Mouse (Mus musculus) layer of hippocampus, postnatal 10 days (tissue): ENCODE measurements around the gene Sim2. TPM values are rescaled to one million over a fixed set of nuclear protein-coding genes. Genes with fewer than 3 reads are reported as not detected.

Source experiments
- DNase-seq, 2 experiments: peaks; one replicate each; pipeline ENCODE4 v3.0.0; 2021; ENCODE audit warnings: low spot score in 2 of 2
- total RNA-seq, 2 experiments: library from RNA; stranded (reverse); gene quantifications; 2 replicates each; pipeline ENCODE4 v1.2.3; 2021

Gene Sim2
- total RNA-seq, 2 experiments from 2014 or later = 0.09 to 0.65 TPM

DNA sequence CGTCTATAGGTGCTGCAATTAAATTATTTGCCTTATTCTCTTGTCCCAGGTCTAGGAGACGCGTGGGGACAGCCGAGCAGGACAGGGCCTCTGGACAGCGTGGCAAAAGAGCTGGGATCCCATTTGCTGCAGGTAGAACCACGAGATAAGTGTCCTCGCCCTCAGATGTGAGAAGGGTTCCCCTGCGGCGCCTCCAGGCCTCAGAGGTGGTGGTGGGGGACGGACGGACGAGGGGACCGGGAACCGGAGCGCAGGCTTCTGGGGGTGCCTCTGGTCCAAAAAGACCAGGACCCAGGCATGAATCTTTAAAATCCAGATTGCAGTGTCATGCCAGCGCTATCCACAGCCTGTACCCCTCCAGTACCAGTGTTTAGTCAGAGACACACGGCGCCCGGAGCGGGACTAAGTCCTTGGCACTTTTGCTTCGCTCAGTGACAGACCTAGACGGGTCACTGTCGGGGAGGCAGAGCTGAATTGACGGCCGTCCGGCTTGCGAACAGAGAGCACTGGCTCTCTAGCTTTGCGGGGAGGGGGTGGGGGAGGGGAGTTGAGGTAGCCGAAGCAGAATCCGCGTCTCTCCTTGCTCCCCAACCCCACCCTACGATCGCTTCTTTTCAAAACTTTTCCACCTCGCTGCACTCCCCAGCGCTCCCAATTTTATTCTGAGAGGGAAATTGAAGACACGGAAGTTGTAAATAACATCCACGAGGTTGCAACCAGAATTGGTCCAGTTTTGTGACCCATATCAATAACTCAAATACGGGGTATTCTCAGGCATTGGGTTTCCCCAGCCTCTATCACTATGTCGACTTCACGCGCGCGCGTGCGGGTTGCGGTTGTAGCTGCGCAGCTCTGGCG lies 9.7 kb downstream of the Sim2 start:
- no peak for DNase-seq

DNA sequence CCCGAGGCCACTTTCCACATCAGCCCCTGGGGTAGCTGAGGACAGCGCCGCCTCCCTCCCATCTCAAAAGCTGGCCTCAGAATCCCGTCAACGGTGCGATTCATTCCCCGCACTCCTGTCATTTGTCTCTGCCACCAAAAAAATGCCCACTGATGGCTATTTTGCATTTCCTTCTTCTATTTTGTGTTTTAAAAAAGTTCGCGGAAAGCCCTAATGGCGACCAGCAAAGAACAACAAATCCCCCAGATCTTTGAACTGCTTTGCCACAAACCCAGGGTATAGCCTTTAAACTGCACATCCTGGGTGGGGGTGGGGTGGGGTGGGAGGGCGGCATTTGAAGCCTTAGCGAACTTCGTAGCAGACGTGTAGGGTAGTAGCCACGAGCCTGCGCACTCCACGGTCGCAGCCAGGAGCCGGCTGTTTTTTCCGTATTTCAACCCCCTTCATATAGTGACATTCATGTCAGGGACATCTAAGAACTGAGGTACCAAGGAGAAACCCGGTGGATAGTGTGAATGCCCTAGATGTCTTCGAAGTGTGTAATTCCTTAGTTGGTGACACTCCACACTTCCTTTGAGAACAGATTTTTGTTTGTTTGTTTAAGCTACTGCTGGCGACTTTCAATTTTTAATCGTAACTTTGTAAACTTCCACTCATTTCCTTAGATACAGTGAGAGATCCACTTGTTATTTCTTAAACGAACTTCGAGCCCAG lies 10.5 kb downstream of the Sim2 start:
- no peak for DNase-seq

DNA sequence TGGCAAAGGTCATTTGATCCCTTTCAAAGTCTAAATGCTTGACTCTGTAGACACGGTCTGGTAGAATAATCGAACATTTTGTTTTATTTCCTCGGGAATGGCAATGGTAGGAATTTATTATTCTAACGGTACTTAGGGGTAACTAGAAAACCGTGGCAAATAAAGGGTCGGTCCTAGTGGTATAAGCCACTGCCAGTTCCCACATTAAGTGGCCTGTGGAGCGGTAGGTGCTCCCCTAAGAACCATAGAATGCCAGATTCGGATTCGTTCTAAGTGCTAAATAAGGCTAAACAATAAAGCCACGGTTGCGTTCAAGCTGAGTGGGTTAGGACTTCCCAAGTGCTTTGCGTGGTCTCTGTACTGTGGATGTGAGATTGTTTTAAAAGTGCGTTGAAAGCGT lies 11.7 kb downstream of the Sim2 start:
- no peak for DNase-seq

DNA sequence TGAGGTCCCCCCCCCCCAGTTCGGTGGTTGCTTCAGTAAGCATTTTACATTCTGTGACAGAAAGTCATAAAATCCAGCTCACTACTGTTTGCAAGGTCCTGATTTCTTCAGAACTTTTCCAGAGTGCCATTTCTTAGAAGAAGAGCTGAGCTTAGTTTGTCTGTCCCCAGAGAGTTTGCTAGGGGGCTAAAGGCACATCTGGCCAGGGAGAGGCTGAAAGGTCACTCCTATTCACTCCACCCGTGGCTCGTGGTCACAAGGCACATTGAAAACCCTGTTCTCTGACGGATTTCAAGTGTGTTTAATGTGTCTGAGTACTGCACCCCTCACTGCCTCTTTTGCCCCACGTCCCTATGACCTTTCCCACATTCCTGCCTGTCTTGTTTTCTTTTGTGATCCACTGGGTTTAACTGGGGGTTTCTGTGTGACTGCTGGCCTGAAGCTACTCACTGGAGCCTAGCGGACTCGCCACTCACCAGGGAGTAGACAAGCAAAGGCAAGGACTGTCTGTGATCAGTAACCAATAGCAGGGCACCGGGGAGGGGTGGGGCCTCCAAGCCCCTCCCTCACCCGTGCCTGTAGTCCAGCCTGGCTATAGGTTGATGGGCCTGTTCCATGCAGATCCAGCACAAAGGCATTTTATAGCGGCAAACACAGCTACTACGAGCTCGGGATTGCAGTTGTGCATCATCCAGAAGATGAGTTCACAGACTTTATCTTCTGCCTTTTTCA lies 13.2 kb downstream of the Sim2 start:
- DNase-seq = no peak

DNA sequence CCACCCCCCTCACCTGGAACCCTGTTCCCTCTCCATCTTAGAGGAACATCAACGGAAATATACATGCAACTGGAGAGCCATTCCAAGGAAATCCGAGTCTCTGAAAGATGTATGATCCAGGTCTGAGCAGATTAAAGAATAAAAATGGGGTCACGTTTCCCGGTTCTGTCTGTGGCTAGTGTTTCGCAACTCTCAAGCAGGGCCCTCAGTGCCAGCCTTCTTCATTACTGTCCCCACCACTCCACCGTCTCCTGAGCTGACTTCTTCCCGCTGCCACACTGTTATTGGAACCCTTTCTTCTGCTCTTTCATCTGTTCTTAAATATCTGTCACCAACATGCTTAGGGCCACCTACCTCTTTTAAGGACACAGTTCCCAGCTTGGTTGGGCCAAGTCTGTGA lies 28.4 kb downstream of the Sim2 start:
- no peak for DNase-seq

DNA sequence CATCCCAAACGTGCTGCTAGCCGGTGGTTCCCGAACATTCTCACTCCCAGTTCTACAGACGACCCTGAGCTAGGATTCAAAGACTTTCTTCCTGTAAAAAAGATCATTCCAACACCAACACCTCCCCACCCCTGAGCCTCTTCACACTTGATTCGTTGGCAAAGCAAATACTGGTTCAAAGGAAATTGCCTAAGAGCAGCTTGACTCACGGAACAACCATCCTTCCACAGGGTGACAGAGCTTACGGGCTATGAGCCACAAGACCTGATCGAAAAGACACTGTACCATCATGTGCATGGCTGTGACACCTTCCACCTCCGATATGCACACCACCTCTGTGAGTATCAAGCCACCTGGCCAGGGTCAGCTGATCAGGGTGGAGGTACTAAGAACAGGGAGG lies 30.0 kb downstream of the Sim2 start:
- no peak for DNase-seq

DNA sequence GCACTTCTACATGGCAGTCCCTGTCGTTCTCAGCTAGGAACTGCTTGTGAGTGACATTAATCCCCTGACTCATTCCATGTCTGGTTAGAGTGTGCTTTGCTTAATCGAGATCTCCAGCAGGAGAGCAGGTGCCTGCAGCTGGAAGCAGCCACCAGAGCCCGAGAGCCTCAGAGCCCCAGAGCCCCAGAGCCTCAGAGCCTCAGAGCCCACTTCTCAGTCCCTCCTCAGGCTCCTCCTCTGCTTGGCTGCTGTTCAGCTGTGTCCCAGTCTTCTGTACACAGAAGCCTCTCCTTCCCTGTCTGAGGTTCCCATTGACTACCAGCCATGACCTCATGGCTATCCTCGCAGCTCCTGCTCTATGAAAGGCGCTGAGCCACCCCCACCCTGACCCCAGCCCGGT lies 32.6 kb downstream of the Sim2 start:
- no peak for DNase-seq

DNA sequence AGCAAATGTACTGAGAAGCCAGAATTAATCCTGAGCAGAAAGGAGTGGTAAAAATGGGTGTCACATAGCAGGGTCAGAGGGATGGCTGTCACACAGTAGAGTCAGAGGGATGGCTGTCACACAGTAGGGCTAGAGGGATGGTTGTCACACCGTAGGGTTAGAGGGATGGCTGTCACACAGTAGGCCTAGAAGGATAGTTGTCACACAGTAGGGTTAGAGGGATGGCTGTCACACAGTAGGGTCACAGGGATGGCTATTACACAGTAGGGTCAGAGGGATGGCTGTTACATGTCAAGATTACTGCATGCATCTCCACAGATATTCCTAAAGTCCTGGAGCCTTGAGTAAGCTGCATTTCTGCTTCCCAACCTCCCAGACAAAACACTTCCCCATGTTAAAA lies 33.7 kb downstream of the Sim2 start:
- no peak for DNase-seq

DNA sequence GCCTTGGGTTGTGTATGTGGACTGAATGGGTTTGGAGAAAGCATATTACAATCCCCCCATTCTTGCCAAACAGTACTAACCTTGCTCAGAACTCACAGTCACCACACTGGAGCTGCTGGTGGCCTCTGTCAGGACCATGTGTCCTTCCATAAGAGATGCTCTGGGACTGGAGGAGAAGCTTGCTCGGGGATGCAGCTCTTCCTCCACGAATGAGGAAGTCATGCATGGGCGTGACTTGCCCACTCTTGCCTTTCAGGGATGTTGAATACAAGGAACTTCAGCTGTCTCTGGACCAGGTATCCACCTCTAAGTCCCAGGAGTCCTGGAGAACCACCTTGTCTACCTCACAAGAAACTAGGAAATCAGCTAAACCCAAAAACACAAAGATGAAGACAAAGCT lies 37.6 kb downstream of the Sim2 start:
- DNase-seq = no peak

DNA sequence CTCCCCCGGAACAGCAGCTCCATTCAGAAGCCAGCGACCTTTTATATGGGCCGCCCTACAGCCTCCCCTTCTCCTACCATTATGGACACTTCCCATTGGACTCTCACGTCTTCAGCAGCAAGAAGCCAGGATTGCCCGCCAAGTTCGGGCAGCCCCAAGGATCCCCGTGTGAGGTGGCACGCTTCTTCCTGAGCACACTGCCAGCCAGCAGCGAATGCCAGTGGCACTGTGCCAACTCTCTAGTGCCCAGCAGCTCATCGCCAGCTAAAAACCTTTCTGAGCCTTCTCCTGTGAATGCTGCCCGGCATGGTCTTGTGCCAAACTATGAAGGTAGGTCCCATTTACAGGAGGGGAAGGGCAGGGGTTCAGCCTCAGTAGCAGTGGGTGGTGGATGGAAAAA lies 38.5 kb downstream of the Sim2 start:
- peak; percentile 69 to 75 for DNase-seq

DNA sequence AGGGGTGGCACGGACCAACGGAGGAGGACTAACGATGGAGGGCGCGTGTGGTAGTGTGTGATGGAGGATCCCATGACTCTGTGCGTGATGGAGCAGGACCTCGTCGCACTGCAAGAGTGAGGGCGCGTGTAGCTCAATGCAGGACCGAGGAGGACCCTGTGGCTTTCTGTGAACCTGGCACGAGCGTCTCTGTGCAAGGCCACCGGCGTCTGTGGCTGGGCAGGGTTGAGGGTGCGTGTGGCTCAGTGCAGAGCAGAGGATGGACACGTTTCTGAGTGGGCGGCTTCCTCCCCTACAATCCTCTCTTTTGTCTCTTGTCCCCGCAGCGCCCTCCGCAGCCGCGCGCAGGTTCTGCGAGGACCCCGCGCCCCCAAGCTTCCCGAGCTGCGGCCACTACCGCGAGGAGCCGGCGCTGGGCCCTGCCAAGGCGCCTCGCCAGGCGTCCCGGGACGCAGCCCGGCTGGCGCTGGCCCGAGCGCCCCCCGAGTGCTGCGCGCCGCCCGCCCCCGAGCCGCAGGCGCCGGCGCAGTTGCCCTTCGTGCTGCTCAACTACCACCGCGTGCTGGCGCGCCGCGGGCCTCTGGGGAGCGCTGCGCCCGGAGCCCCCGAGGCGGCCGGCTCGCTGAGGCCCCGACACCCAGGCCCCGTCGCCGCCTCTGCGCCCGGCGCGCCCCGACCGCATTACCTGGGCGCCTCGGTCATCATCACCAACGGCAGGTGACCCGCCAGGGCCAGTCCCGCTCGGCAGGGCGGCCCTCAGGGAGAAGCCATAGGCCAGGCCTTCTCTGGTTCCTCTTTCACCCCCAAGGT lies 40.6 kb downstream of the Sim2 start:
- peak; percentile 41 to 54 for DNase-seq

DNA sequence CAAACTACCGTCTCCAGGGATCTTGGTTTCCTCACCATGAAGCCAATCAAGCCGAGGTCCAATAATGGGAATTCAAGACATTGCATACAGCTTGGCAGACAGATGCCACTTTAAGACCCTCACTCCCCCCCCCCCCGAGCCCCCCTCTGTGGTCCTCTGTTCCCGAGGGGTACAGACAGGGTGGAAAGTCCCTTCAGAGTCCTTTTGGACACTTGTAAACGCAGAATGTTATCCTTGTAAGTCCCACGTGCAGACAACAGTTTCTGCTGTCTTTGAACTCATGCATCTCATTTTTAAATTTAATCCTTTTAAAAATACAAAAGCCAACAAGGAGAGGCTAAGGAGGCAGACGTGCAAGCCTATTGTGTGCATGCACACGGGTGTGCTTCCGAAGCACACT lies 41.5 kb downstream of the Sim2 start:
- no peak for DNase-seq

DNA sequence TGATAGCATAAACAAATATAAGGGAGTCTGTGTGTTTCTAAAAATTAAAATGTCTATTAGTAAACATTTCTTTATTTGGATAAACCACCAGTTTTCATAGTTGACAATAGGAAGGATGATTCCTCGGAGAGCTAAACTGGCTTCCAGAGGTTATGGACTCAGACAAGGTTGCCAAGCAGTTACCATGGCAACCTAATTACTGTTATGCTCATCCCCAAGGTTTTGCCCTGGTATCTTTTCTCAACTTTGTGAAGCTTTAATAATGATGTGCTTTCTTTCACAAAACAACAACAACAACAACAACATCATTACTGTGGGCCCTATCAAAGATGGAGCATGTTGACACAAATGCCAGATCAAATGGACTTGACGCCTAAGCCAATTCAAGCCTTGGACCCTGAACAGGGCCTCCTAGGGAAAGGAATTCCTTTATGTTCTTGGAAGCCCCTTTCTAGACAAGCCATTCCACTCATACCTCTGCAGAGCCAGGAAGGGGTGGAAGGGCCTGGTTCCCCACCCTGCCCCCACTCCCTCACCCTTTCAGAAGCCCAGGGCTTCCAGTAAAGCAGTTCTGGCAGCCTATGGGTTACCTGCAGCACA lies 43.6 kb downstream of the Sim2 start:
- no peak for DNase-seq

DNA sequence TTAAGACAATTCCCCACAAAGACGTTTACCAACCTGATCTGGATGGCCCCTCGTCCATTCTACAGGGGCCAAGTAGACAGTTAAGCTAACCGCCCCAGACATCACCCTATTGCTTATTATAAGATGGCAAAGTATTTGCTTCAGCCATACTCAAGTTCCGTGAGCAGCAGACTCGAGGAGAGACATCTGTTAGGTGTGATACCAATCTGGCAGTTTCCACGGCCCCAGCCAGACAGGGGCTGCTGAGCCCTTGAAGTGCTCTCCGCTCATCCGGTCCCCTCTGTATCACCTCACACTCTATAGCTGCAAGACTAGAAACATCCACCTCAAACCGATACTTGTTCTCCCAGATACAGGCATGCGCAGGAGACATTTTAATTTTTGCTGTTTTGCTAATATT lies 49.5 kb downstream of the Sim2 start:
- no peak for DNase-seq

DNA sequence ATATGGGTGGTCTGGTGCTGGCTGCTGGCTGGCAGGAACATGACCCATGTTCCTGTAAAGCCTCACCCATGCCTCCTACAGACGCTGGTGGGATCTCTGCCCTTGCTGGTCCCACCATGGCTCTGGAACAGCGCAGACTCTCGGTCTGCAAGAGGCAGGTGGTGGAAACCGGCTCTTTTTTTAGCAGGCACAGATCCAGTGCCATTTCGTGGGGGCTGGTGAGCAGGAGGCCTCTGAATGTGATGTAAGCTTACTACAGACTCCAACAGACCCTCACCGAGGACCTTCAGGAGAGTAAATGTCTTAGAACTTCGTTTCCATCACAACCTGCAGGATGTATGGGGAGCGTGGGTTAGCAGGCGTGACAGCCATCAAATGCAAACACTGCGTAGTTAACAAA lies 56.0 kb downstream of the Sim2 start:
- no peak for DNase-seq

DNA sequence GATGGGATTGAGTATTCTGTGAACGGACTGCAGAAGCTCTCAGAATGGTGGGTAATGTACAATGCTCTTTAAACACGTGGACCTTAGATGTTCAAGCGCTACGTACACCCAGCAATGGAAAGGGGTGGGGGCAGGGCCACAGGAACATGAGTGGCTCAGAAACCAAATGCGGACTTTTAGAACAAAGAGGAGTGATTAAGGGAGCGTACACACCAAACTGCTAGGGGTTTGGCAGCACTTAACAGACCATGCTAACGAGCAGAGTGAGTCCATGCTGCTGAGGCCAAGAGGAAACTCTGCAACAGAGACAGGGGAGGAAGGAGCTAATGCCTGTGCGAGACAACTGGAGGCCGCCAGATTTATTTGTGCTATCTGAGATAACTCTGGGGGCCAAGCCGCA lies 58.6 kb downstream of the Sim2 start:
- no peak for DNase-seq

DNA sequence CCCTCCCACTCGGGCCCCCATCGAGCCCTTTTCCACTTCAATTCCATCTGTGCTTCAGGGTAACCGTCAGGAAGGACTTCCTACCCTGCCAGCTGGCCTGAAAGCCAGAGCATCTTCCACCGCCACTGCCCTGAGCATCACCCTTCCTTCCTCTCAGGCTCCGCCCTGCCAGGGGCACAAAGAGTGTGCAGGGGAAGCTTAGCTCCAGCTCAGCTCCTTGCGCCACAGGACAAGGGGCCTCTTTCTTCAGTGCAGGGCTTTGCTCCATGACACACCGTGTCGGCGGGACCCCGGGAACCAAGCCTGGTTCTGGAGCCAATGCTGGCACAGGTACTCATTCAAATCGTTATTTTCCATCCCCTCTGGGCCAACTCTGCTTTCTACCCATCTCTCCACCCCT lies 63.4 kb downstream of the Sim2 start:
- DNase-seq = peak; percentile 48 to 51

DNA sequence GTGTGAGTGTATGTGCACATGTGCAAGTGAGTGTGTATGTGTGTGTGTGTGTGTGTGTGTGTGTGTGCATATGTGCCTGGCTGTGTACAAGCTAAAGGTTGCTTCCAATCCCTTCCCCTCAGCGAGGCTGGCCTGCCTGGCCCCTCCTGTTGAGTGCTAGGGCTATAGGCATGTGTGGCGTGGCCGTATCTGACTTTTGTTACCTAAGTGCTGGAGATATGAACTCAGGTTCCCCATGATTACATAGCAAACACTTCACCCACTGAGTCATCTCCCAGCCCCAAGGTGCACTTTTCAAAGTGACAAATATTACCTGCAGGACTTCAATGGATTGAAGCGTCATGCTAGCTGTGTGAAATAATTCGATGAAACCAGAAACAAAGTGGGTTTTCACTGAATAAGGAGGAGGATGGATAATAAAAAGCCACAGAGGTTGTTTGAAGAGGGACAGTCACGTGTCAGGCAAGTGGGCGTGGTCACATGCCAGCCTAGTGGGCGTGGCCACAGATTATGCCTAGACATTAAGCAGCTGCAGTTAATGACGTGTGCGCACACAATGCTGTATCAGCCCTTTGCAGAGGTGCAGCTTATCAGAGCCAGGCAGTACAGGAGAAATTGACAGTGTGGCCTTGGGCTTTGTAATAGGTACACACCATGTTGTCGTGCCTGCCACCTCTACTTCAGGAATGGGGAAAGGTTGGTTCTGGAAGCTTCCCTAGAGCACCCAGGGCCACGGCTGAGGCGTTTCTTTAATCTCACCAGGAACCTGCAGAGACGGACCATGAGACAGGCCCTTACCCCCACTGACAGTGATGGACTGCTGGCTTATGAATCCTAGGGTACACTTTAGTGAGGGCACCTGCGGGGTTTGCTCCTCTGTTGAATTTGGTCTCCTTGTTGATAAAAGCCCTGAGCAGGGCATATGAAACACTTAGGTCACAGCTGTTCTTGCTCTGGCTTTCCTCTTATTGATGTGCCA lies 65.7 kb downstream of the Sim2 start:
- DNase-seq = no peak

DNA sequence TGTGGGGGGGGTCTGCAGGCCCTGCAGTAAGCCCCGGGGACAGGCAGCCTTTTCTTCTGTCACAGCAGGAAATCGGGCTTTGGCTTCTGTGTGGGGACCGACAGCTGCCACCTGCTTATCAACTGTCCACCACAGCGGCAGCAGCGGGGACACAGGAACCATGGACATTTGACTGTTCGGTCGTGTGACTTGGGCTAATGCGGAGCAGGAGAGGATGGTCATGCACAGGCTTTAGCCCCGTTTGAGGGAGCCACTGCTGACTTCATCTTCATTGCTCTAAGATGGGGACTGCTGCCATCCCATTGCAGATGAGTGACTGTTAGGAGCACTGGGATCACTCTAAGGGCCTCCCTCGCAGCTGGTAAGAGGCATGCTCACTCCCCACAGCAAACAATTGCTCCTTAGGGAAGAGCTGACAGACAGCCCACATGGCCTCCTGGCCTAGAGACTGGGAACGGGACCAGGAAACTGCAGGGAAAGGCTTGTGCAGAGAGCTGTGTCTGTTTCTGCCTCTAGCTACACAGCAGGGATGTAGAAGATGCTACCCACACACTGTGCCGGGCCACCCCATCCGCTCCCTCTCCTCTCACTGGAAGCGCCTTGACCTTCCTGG lies 70.4 kb downstream of the Sim2 start:
- peak; percentile 46 to 60 for DNase-seq
